Mouse (Mus musculus) kidney, adult 2 months (tissue): ENCODE measurements around the gene Dnaaf5. TPM values are rescaled to one million over a fixed set of nuclear protein-coding genes. Genes with fewer than 3 reads are reported as not detected.

Source experiments
- DNase-seq: peaks from one replicate; pipeline ENCODE4 v3.0.0; 2021
- H3K27ac ChIP-seq: fragments of 200-500 bp; 2 replicates; pipeline ENCODE4 v1.5.1; 2012; ENCODE audit warnings: low read depth, low read length, control low read depth, inconsistent platforms; ENCODE audit not compliant: insufficient read depth
- H3K27me3 ChIP-seq: fragments of 200-500 bp; replicated peaks from 2 replicates; pipeline ENCODE4 v1.6.1; 2012; ENCODE audit warnings: mild to moderate bottlenecking, moderate library complexity, low read length, inconsistent platforms; ENCODE audit not compliant: control insufficient read depth, insufficient read depth
- H3K36me3 ChIP-seq: fragments of 200-500 bp; 2 replicates; pipeline ENCODE4 v1.6.1; 2012; ENCODE audit warnings: mild to moderate bottlenecking, moderate library complexity, low read length, inconsistent platforms; ENCODE audit not compliant: control insufficient read depth, insufficient read depth
- H3K4me1 ChIP-seq: fragments of 200-500 bp; 2 replicates; pipeline ENCODE4 v1.6.1; 2011; ENCODE audit warnings: low read length; ENCODE audit not compliant: control insufficient read depth, insufficient read depth
- H3K4me3 ChIP-seq: fragments of 200-500 bp; 2 replicates; pipeline ENCODE4 v1.5.1; 2011; ENCODE audit warnings: mild to moderate bottlenecking, low read depth, low read length, control low read depth; ENCODE audit not compliant: insufficient read depth
- CTCF ChIP-seq: fragments of 200-500 bp; conservative IDR thresholded peaks from 2 replicates; pipeline ENCODE4 v1.5.1; 2011; ENCODE audit warnings: low read depth, mild to moderate bottlenecking, control low read depth, low read length, moderate library complexity, mixed read lengths; ENCODE audit not compliant: insufficient read depth, insufficient read length
- POLR2A ChIP-seq: fragments of 200-500 bp; IDR thresholded peaks from one replicate; pipeline ENCODE4 v1.6.1; 2011; ENCODE audit warnings: low read depth, low read length, control low read depth
- WGBS: fragments of 180-500 bp; shearing (Covaris S2); methylation state at CpG from one replicate; pipeline ENCODE4 v1.1.7; 2018; 5-methylcytosine and 5-hydroxymethylcytosine counted together
- polyA plus RNA-seq: library from polyadenylated mRNA; depleted of rRNA; stranded (reverse); fragments of >200 nt; gene quantifications from 2 replicates; pipeline ENCODE4 v1.2.3, GENCODE M21; 2012

Gene Dnaaf5
- polyA plus RNA-seq, 1 experiment: 16.3 TPM

GRCm38 (mm10) chr5:139178895-139179631 is 29.0 kb downstream of the Dnaaf5 start:
- WGBS: 26% methylated on average over 11 of the region's 11 CpGs
- H3K27ac ChIP-seq: no peak overlapping the region

DNA sequence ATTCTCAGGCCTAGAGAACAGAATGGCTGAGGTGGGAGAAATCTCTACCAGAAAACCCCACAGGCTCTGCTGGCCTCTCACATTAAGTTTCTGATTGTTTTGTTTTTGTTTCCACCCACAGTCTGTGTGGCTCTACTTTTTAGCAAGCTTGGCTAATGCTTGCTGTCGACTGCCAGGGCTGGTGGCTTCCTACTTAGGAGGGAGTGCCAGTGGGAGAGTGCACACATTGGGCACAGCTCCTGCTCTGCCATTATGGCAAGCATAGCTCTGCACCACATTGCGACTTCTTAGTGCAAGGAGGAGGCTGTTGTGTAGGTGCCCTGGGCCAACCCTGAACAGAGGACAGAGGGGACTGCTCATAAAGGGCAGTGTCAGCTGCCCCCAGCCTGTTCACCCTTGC is 33.1 kb downstream of the Dnaaf5 start:
- WGBS: 77% methylated on average over 2 of the region's 2 CpGs
- DNase-seq: no peak
- H3K36me3 ChIP-seq: peaks cover 2% of the 10 kb centered on the region; the same call in 1 of the 2 replicates
- no peaks in the 10 kb centered on the region for H3K27me3 ChIP-seq
- H3K4me1 ChIP-seq: no peaks in the 10 kb centered on the region
- no peak overlapping the region for H3K4me3 ChIP-seq
- TF ChIP-seq CTCF (no peak), POLR2A (no peak)
- no peak overlapping the region for H3K27ac ChIP-seq

More at GRCm38 (mm10) chr5:139178895-139179631, 29.0 kb downstream of the Dnaaf5 start:
- TF ChIP-seq POLR2A (no peak), CTCF (peak; percentile 99)
- Histone ChIP-seq H3K4me3 (no peak overlapping the region), H3K36me3 (no peaks in the 10 kb centered on the region; the same call in 1 of the 2 replicates), H3K4me1 (peaks cover 5% of the 10 kb centered on the region; the same call in 1 of the 2 replicates), H3K27me3 (no peaks in the 10 kb centered on the region)
- peak; percentile 76 for DNase-seq

GRCm38 (mm10) chr5:139183601-139184000 is 33.6 kb downstream of the Dnaaf5 start:
- H3K27ac ChIP-seq: no peak overlapping the region
- peaks cover 2% of the 10 kb centered on the region; the same call in 1 of the 2 replicates for H3K36me3 ChIP-seq
- DNase-seq: no peak
- no peaks in the 10 kb centered on the region for H3K4me1 ChIP-seq
- 90% methylated on average over 9 of the region's 9 CpGs for whole genome bisulfite sequencing
- TF ChIP-seq POLR2A: no peak
- no peak for TF ChIP-seq CTCF
- no peak overlapping the region for H3K4me3 ChIP-seq
- no peaks in the 10 kb centered on the region for H3K27me3 ChIP-seq

- peaks cover 2% of the 10 kb centered on the region; the same call in 1 of the 2 replicates for H3K36me3 ChIP-seq
- TF ChIP-seq POLR2A (no peak), CTCF (no peak)
- no peak for DNase-seq
- no peaks in the 10 kb centered on the region for H3K27me3 ChIP-seq
- H3K4me1 ChIP-seq: no peaks in the 10 kb centered on the region
- WGBS: 67% methylated on average over 4 of the region's 4 CpGs
- H3K27ac ChIP-seq: no peak overlapping the region
- no peak overlapping the region for H3K4me3 ChIP-seq
Observed at GRCm38 (mm10) chr5:139184897-139185296, 34.9 kb downstream of the Dnaaf5 start.

DNA sequence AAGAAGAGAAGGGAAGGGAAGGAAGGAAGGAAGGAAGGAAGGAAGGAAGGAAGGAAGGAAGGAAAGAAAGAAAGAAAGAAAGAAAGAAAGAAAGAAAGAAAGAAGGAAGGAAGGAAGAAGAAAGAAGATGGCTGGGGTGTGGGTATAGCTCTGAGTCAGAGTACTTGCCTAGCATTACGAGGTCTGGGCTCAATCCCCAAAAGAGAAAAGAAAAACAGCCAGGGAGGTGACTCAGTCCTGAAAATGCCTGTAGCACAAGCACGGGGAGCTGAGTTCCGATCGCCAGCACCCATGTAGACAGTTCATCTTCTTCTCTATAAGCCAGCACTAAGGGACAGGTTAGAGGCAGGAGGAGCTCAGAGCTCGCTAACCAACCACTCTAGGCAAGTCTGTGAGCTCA is 39.7 kb downstream of the Dnaaf5 start:
- WGBS: 93% methylated on average over 5 of the region's 5 CpGs

DNA sequence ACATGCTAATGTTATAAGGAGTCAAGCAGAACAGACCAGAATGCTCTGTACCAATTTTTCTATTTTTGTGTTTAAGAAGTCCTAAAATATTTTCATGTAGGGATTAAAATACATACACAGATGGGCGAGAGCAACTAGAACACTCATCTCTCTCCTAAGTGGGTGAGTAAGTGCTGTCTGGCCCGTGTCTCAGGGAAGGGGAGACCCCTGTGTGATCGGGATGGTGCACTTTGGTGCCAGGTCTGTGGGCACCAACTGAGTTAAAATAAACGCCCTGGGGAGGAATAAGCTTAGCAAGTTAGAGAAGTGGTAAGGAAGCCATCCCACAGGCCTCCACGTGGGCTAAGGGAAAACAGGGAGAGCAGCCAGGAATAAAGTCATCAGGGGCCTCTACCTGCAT is 40.9 kb downstream of the Dnaaf5 start:
- TF ChIP-seq POLR2A: no peak
- TF ChIP-seq CTCF: no peak
- no peak for DNase-seq
- H3K27ac ChIP-seq: no peak overlapping the region
- H3K4me3 ChIP-seq: no peak overlapping the region
- no peaks in the 10 kb centered on the region for H3K27me3 ChIP-seq
- H3K36me3 ChIP-seq: no peaks in the 10 kb centered on the region
- H3K4me1 ChIP-seq: no peaks in the 10 kb centered on the region
- 81% methylated on average over 5 of the region's 5 CpGs for WGBS

More for the DNA sequence above, 39.7 kb downstream of the Dnaaf5 start:
- H3K36me3 ChIP-seq: peaks cover 2% of the 10 kb centered on the region; the same call in 1 of the 2 replicates
- no peak overlapping the region for H3K27ac ChIP-seq
- no peak for TF ChIP-seq CTCF
- TF ChIP-seq POLR2A: no peak
- no peak for DNase-seq
- no peaks in the 10 kb centered on the region for H3K27me3 ChIP-seq
- H3K4me1 ChIP-seq: no peaks in the 10 kb centered on the region
- no peak overlapping the region for H3K4me3 ChIP-seq

DNA sequence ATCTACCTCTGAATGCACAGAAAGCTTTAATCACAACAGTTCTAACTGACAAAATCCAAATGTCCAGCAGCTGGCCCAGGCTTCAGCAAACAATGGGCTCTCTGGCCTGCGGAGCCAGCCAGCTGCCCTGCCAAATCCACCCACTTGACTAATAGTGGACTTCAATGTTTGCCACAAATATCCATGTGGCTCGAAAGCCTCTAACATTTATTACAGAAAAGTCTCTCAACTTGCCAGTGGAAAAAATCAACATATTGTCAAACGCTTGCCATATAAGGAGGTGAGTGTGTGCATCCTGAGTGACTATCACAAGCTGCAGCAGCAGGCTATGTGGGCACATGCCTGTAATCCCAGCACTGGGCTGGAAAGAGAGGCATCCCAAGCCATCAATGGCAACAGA is 48.8 kb downstream of the Dnaaf5 start:
- 92% methylated on average over 3 of the region's 3 CpGs for WGBS

More for the DNA sequence above, 48.8 kb downstream of the Dnaaf5 start:
- Histone ChIP-seq H3K27ac (no peak overlapping the region), H3K27me3 (no peaks in the 10 kb centered on the region), H3K4me3 (no peak overlapping the region), H3K36me3 (no peaks in the 10 kb centered on the region), H3K4me1 (peaks cover 7% of the 10 kb centered on the region; the same call in 1 of the 2 replicates)
- no peak for DNase-seq
- TF ChIP-seq CTCF (no peak), POLR2A (no peak)
